Mouse (Mus musculus) CH12.LX (cell line): Measurements from ENCODE around the gene Ap1g1.

Experiments used
- CTCF ChIP-seq, 2 experiments: IDR thresholded peaks in 1 of 2; conservative IDR thresholded peaks in 1 of 2; 2 replicates each; pipeline ENCODE4 v1.5.1; 2011 to 2012; ENCODE audit warnings: low read depth in 2 of 2, low read length in 2 of 2, improper control_type of control experiment in 1 of 2, inconsistent platforms in 1 of 2, mild to moderate bottlenecking in 1 of 2, moderate library complexity in 1 of 2
- E2F4 ChIP-seq: IDR thresholded peaks from 2 replicates; pipeline ENCODE4 v1.6.1; 2011; ENCODE audit warnings: low read depth, low read length, improper control_type of control experiment; ENCODE audit not compliant: insufficient replicate concordance
- ELF1 ChIP-seq: IDR thresholded peaks from 2 replicates; pipeline ENCODE4 v1.6.1; 2014; ENCODE audit warnings: low read depth, mild to moderate bottlenecking, inconsistent platforms, low read length, improper control_type of control experiment
- EP300 ChIP-seq: IDR thresholded peaks from 2 replicates; pipeline ENCODE4 v1.6.1; 2011; ENCODE audit warnings: low read length, improper control_type of control experiment
- ETS1 ChIP-seq: conservative IDR thresholded peaks from 2 replicates; pipeline ENCODE4 v1.6.1; 2012; ENCODE audit warnings: low read depth, mild to moderate bottlenecking, inconsistent platforms, low read length, improper control_type of control experiment, moderate library complexity
- JUN ChIP-seq: IDR thresholded peaks from 2 replicates; pipeline ENCODE4 v1.6.1; 2011; ENCODE audit warnings: low read depth, mild to moderate bottlenecking, low read length, improper control_type of control experiment, moderate library complexity; ENCODE audit not compliant: insufficient read depth
- MAX ChIP-seq: IDR thresholded peaks from 2 replicates; pipeline ENCODE4 v1.6.1; 2011; ENCODE audit warnings: low read length, improper control_type of control experiment
- MXI1 ChIP-seq: IDR thresholded peaks from 2 replicates; pipeline ENCODE4 v1.6.1; 2011; ENCODE audit warnings: mild to moderate bottlenecking, low read depth, low read length, improper control_type of control experiment
- MYC ChIP-seq: IDR thresholded peaks from 2 replicates; pipeline ENCODE4 v1.6.1; 2011; ENCODE audit warnings: low read depth, mild to moderate bottlenecking, improper control_type of control experiment, low read length
- NRF1 ChIP-seq: IDR thresholded peaks from 2 replicates; pipeline ENCODE4 v1.6.1; 2014; ENCODE audit warnings: low read depth, mild to moderate bottlenecking, inconsistent platforms, low read length, improper control_type of control experiment, moderate library complexity
- POLR2A ChIP-seq: IDR thresholded peaks from 2 replicates; pipeline ENCODE4 v1.6.1; 2011; ENCODE audit warnings: low read depth, mild to moderate bottlenecking, improper control_type of control experiment, low read length
- RAD21 ChIP-seq: IDR thresholded peaks from 2 replicates; pipeline ENCODE4 v1.6.1; 2011; ENCODE audit warnings: low read depth, mild to moderate bottlenecking, low read length, improper control_type of control experiment, moderate library complexity
- SIN3A ChIP-seq: IDR thresholded peaks from 2 replicates; pipeline ENCODE4 v1.6.1; 2012; ENCODE audit warnings: low read length, improper control_type of control experiment, inconsistent platforms
- TCF12 ChIP-seq: IDR thresholded peaks from 2 replicates; pipeline ENCODE4 v1.6.1; 2014; ENCODE audit warnings: low read depth, mild to moderate bottlenecking, inconsistent platforms, low read length, improper control_type of control experiment

DNA sequence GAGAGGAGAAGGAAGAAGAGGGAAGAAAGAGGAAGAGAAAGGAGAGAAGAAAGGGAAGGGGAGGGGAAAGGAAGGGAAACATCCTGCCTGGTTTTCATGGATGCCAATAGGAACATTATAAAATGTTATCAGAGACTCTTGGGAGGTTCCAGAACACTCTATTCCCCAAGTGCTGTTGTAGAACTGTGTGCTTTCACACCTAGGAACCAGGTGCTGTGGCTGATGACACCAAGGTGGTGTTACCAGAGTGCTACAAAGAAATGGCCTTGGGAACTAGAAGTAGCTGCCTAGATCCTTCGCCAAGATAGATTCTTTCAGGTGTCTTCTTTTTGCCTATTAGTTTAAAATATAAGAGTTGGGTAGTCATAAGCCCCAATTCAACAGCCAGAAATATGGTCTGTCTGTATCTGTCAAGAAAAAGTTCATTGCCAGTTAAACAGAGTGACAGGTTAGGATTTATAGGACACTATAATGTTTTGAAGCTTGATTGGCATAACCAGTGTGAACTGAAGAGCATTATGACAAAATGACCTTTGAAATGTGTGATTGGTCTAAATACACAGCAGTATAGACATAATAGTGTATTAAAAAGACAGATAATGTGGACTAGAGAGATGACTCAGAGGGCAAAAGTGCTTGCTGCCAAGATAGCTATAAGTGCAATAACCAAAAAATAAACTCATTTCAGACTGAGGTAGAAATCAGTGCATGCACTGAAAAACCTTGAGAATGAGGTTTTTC is 126.7 kb downstream of the Ap1g1 start:
- TF ChIP-seq POLR2A: no peak
- no peak for TF ChIP-seq EP300
- TF ChIP-seq CTCF (conservative IDR thresholded peaks at IDR 0.05 in 1 of 2, IDR thresholded peaks at IDR 0.05 in 1 of 2; ENCODE audit: low read depth in 2 of 2, low read length in 2 of 2): no peak
- no peak for TF ChIP-seq TCF12
- TF ChIP-seq RAD21: no peak
- TF ChIP-seq ELF1: no peak
- no peak for TF ChIP-seq MYC
- TF ChIP-seq NRF1: no peak
- no peak for TF ChIP-seq ETS1
- no peak for TF ChIP-seq SIN3A
- TF ChIP-seq MXI1: no peak
- TF ChIP-seq E2F4: no peak
- no peak for TF ChIP-seq MAX
- TF ChIP-seq JUN: no peak
